Mouse (Mus musculus) kidney, adult 11 months (tissue): ENCODE results near the gene H2afj.
A peak's percentile ranks its signal among the peaks of the same experiment; 100 is the strongest.
"Not testable (repeated sequence)": the region's sequence is repeated elsewhere in the genome, so short reads cannot be mapped to it uniquely, and the experiment has no call there.

Source experiments
- DNase-seq: peaks from one replicate; pipeline ENCODE4 v3.0.0; 2022

Gene H2afj

DNA sequence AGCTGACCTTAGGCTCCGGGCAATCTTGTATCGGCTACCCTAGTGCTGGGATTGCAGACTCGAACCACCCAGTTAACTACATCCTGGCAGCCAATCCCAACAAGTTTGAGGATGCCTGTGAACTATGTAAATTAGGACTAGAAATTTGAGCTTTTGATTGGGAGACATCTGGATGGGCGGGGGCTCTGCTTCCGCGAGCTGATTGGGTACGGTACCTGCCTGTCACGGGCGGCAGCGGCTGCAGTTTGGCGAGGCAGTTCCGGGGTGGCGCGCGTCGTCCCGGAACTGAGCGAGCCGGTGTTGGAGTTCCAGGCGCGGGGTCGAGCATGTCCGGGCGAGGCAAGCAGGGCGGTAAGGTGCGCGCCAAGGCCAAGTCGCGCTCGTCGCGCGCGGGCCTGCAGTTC is at the start of gene H2afj:
TSS of gene H2afj (plus strand) at position 231 of the 404 bp plus-strand sequence.
- peak; percentile 98 for DNase-seq

DNA sequence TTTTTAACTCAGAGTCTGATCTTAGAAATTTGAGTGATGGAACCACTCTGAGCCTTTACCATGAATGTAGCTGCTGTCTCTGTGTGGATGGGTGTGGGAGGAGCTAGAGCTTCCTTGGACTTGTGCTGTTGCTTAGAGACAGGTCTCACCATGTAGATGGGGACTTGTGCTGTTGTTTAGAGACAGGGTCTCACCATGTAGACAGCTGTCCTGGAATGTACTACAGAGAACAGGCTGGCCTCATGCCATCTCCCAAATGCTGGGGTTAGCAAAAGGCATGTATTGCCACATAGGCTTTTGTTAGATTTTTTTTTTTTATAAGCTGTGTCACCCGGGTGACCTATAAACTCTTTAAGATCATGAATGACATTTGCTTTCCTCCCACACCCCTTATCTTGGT is 44.1 kb upstream of the H2afj start:
- no peak for DNase-seq

DNA sequence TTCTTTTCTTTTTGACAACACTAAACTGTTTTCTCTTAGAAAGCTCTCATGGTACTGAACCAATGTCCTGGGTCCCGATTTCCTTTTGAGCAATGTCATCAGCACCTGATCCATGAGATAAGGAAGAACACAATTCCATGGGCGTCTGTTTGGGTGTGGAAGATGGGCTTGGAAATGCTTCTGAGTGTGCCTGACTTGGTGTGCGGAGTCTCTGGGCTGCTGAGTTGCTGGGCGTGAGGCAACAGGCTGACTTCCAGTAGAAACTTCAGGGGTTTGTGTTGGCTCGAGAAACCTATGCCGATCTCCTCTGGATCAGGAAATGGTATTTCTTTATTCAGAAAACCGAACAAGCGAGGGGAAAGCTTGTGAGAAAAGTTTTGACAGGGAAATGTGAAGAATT is 38.9 kb upstream of the H2afj start:
- no peak for DNase-seq

DNA sequence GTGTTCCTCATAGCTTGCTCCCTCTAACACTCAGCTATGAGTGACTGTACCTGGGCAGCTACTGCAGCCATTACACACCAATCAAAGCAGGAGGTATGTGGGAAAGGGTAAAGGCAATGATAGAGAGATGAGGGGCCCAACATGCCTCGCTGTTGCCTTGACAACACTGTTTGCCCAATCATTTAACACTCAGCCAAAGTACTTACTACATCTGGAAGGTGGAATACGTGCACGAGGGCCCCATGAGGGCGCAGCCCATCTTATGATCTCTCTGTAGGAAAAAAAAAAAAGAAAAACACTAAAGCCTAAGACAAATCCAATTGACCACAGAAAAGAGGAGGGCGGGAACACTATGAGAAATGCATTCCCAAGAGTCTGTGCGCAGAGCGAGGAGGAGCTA is 38.2 kb upstream of the H2afj start:
- DNase-seq: no peak

DNA sequence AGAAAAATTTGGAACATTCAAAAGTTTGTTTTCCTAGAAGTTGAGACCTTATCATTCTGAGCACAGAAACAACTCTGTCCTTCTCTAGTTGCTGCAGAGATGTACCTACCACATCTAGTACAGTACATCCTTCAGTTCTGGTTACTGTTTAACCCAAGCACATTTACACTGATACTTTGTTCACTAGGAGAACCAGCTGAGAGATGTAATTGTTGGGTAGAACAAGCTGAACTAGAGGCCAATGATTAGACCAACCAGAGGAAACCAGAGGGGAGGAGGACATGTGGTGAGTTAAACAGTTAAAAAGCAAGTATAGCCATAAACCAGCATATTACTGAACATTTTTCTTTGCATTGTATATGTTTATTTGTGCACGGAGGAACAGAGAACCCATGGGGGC is 31.7 kb upstream of the H2afj start:
- no peak for DNase-seq

DNA sequence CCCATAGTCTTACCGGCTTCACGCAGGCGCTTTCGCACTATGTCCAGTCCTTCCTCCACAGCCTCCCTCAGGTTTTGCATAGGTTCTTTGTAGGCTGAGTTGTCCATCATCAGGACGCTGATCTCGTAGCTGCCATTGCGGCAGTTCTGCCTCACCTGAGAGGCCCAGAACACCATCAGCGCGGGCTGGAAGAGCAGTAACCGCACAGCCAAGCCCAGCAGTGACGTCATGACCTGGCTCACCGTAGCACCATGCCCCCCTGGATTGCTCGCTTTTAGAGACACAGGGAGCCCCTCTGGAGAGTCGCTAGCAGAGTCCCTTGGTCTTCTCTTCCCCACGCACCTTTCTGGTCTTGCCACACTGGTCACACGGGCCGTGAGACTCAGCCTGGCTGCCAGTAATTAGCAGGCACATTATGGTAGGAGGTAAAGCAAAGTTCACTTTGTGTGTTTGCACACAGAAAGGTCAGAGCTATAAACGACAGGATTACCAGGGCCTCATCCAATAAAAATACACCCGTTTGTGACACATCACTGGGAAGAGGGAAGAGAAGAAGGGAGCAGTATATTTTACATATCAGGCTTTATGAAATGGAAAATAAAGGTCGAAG is 26.6 kb upstream of the H2afj start, which contains the start of gene Gucy2c:
TSS of gene Gucy2c (minus strand) at position 389 of the 610 bp plus-strand sequence.
- no peak for DNase-seq

DNA sequence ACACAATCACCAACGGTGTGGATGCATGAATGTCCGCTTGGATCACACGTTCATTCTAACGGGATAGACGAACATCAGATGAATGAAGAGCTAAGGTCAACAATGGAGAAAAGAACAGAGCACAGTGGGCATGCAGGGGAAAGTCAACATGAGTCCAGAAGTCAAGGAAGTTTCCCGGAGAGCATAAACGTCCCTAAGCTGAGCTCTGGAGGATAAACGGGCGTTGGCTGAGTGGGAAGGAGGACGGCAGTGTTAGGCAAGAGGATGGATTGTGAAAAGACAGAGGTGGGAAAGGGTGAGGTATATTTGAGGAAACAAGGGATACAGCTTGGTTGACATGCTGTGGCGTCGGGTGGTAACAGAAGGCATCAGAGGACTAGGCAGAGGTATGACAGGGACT is 25.9 kb upstream of the H2afj start:
- no peak for DNase-seq

DNA sequence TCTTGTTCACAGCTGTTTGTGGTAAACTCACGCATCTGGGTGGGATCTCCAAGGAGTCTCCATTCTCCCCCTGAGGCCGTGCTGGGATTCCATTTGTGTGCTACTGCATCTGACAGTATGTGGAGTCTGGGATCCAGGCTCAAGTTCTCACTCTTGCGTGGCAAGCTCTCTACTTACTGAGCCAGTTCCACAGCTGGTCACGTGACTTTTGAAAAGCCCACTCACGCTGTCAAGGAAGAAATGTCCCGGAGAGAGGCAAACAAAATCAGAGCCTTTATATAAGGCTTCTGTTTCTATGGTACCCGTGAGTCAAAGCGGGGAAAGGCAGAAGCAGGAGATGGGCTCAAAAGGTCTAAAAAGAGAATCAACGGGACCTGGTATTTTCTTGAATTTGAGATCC is 25.3 kb upstream of the H2afj start:
- no peak for DNase-seq

DNA sequence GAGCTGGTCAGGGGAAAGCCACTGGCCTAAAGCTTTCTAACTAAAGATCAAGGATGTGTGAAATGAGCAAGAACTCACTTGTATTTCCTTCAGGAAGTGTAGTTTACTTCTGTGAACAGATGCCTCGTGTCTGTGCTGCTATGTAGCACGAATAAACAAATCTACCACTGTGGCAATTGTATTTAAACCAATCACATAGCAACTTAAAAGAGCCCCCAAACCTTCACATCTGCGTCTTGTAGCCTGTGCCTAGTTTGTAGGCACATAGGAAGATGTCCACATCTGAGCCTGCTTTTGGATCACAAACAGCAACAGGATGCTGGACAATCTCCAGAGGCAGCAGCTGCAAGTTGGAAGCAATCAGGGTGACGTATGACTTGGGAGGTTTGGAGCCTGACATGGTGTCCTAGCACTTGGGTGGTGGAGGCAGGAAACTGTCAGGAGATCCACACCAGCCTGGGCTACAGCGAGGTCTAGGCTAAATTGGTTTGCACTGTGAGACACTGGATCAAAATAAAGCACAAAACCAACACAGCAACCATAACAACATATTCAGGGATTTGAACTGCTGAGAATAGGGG is 18.6 kb upstream of the H2afj start:
- peak; percentile 41 for DNase-seq

DNA sequence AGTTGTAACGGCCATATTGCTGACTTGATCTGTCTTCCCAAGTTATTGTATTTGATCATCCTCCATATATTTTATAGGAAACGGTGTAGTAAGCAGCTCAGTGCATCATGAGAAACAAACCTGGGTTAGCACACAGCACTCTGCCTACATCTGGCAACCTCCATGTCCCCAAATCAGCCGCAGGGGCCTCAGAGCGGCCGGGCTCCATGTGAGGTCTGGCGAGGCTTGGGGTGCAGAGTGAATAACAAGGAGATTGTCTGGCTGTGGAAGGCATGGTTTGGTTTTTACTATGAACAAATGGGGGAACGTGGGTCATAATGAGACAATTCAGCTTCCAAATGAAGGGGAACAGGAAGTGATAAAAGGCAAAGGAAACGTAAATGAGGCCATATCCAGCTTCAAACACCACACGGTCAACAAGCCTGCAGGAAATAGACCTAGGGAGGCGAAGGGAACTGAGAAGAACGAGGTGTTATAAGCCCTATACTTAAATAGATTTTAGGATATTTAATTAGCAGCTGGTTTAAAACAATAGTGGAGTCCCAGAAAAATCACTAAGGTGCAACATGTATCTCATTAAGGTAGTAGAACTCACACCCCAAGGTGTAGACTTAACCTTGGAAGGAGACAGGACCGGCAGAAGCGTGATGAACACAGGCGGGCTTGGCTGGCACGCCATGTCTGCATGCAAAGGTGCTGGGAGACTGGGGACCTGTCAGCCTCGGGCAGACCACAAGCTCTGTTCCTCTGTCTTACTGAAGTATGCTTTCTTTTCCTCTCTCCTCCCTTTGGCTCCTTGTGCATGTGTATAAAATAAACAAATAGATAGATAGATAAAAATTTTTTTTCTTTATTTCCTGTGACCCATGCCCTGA is 14.9 kb upstream of the H2afj start:
- DNase-seq: no peak

DNA sequence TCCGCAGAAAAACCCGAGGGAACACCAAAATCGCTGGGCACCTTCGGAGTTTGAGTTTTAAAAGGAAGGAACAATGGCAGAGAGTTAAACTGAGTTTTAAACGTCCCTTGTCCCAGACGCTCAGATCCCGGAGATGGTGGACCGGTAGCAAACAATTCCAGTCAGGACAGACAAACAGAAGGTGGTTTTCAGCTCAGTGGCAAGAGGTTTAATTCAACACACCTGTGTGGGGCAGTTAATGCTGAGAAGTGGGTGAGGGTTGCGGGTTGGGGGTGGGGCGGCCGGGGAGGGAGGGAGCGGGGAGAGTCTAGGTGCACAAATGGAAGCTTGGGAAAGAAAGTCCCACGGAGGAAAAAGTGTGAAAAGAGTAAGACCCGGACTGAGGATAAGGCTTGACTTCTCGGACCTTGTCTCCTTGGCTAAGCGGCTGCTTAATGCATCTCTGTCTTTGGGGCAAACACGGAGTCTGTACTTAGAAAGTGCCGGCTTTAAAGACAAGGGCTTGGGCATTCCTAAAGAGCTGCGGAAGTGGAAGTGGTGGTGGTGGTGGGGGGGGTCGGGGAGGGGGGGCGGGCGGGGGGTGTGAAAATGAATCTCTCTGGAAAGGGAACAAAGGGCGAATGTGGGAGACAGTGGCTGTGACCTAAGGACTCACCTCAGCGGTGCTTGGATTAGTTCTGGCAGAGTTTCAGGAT is 14.1 kb upstream of the H2afj start:
- DNase-seq: no peak

DNA sequence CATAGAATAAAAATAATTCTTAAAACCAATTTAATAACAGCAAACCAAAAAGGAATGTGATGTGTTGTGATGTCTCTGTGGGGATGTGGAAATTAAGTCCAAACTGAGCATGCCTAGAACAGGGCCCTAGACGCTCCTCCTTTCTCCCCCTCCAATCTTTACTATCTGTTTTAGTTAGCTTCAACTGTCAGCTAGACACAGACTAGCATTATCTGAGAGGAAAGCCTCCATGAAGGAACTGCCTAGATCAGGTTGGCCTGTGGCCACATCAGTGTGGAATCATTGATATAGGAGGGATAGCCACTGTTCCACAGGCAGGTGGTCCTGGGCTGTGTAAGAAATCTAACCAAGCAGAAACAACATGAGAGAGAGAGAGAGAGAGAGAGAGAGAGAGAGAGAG is 12.9 kb upstream of the H2afj start:
- DNase-seq: no peak

DNA sequence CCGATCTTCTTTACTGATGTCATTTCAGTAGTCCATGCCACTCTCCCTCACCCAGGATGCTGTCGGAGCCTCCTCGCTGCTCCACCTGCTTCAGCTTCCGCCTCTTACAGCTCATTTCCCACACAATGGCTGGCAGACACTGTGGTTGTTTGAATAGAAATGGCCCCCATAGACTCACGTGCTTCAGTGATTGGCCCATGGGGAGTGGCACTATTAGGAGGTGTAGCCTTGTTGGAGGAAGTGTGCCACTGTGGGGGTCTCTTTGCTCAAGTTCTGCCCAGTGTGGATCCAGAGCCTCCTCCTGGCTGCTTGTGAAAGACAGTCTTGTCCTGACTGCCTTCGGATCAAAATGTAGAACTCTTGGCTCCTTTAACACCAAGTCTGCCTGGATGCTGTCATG is 12.2 kb upstream of the H2afj start:
- no peak for DNase-seq

DNA sequence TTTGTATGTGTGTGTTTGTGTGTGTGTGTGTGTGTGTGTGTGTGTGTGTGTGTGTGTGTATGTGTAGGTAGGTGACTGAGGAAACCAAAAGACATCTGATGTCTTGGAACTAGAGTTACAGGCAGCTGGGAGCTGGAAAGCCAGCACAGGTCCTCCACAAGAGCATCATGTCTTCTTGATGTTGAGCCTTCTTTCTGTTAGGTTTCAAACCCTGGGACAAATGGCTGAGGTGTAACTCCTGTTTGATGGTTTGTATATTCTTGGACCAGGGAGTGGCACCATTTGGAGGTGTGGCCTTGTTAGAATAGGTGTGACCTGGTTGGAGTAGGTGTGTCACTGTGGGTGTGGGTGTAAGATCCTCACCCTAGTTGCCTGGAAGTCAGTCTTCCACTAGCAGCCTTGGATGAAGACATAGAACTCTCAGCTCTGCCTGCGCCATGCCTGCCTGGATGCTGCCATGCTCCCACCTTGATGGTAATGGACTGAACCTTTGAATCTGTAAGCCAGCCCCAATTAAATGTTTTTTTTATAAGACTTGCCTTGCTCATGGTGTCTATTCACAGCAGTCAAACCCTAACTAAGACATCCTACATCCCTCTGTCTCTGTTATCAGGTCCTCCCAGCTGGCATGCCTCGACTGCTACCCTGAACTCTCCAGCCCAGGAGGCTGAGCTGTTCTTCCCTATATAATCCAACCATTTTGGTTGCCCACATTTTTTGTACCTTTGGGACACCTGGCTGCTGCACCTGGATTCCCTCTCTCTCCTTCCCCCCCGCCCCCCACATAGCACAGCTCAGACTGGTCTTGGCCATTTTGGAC is 10.0 kb upstream of the H2afj start:
- not testable (repeated sequence) for DNase-seq

DNA sequence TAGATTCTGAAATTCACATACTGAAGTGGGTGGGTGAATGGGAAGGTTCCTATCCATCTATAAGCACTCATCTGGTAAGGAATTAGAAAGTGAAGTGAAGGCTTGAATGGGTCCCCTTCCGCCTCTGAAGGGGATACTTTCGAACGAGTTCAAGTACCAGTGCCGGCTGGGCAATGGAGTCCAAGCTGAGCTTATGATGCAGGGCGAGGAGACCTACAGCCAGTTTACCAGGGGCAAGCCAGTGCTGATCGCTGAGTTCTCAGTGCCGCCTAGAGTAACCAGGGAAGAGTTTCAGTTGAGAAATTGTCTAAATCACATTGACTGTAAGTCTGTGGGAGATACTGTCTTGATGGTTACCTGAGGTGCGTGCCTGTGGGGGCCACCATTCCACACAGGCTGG is 7.3 kb upstream of the H2afj start:
- DNase-seq: no peak

DNA sequence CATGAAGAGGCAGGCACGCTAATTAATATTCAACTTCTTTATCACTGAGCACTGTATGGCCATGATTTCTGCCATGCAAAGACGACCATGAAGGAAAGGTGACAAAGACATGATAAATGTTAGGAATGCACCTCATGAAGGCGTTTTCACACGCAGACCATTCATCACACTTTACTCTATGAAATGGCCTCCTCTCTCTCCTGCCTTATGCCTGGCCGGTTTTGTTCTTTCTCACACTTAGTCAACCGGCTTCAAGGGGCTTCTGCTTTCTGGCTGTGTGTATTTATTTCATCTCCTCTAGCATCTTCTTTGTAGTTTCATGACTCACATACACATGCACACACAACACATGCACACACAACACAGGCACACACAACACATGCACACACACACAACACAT is 6.8 kb upstream of the H2afj start:
- no peak for DNase-seq

DNA sequence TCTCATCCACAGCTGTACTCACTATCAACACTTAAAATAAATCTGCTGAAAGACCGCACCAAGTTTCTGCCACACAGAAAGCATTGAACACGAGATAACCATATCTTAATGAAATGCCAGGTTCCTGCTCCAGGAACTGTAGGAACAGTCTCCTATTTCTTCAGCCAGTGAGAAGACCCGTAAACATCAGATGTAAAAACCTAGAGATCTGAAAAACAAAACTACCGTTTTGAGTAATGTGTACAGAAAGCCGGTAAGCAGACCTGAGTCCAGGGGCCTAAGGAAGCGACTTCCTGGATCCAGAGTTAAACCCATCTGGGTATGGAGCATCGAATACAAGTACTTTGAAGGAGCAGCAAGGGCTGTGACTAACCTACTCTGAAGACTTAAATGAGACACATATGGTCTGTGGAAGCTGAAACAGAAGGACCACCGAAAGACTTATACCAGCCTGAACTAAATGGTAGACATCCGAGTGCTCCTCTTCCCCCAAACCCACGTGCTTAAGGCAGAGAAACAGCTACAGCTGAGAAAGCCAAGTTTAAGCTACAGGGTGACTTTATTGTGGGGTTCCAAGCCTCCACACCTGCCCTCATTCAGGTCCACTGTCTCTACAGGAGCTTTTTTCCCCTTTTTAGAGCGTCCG is 4.8 kb upstream of the H2afj start:
- DNase-seq: no peak

DNA sequence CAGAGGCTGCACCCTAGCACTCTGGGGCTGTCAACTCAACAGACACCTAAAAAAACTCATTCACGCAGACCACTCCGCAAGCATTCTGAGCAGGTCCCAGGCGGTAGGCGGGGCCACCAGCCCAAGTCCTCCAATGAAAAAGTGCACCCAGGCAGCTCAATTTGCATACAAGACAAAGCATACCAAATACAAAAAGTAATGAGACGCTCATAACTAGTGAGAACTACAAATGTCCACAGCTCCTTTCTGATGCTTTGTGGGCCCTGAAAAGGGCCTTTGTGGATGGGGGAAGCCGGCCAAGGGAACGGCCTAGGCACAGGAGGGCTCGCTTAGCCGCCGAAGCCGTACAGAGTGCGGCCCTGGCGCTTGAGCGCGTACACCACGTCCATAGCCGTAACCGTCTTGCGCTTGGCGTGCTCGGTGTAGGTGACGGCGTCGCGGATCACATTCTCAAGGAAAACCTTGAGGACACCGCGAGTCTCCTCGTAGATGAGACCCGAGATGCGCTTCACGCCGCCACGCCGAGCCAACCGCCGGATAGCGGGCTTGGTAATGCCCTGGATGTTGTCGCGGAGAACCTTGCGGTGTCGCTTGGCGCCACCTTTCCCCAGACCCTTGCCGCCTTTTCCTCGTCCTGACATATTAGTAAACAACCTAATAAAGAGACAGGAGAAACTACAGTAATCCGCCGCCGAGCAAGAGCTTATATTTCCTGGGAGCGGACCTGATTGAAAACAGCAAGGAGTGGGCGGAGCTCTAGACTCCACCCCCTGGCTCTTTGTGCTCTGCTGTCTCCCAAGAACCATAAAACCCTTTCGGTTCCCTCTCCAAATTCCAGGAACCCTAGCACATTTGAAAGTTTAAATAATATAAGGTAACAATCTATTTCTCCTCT is 4.1 kb upstream of the H2afj start, which contains the start of gene Hist4h4:
TSS of gene Hist4h4 (minus strand) at position 677 of the 895 bp plus-strand sequence.
- peak; percentile 93 for DNase-seq

DNA sequence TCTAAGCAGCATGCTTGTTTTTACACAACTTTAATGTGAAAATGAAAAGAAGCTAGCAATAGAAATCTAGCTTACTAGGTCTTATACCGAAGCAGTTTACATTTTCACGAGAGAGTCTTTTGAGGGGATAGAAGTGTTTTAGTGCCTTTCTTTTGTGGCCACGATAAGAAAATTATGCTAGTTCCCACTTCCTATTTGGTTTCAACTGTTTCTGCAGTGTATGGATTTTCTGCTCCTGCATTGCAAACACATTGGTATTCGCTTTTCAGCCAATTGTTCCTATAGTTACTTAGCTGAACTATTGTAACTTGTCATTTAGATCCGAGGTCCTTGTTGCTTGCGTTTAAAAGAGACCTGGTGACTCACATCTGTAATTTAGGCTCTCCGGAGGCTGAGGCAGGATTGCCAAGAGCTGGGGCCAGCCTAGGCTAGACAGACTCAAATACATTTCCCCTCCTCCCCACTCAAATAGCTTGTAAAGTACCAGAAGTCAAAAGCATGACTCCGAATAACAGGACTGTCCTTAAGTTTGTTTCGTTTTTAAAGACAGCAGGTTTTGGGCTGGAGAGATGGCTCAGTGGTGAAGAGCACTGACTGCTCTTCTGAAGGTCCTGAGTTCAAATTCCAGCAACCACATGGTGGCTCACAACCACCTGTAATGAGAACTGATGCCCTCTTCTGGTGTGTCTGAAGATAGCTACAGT is 3.2 kb upstream of the H2afj start:
- no peak for DNase-seq

DNA sequence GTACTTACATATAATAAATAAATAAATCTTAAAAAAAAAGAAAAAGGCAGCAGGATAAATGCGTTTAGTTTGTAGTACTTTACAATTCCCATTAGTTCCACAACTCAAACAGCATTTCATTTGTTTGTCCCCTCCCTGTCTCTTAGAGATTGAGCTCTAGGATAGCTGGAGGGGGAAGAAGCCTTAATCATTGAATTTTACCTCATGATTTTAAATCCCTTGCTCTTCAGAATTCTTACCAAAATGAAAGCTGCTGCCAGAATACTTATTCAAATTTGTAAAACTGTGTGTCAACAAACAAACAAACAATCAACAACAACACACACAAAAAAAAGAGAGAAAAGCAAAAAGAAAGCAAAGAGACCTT is 2.7 kb upstream of the H2afj start:
- no peak for DNase-seq
